Mouse (Mus musculus) spleen, adult 2 months (tissue): Measurements from ENCODE around the gene Parm1. TPM values are rescaled to one million over a fixed set of nuclear protein-coding genes. Genes with fewer than 3 reads are reported as not detected.

Experiments used
- DNase-seq, 2 experiments: peaks; one replicate each; pipeline versions ENCODE4 v3.0.0 to v3.0.0-alpha.2; 2012 to 2021; ENCODE audit warnings: low spot score in 2 of 2, low read depth in 1 of 2
- H3K27ac ChIP-seq: fragments of 200-500 bp; 2 replicates; pipeline ENCODE4 v1.5.1; 2012; ENCODE audit warnings: low read length, inconsistent platforms; ENCODE audit not compliant: insufficient read depth
- H3K27me3 ChIP-seq: fragments of 200-500 bp; 2 replicates; pipeline ENCODE4 v1.6.1; 2012; ENCODE audit warnings: mild to moderate bottlenecking, moderate library complexity, low read length, inconsistent platforms; ENCODE audit not compliant: control insufficient read depth, insufficient read depth
- H3K36me3 ChIP-seq: fragments of 200-500 bp; 2 replicates; pipeline ENCODE4 v1.6.1; 2012; ENCODE audit warnings: mild to moderate bottlenecking, low read length, inconsistent platforms; ENCODE audit not compliant: control insufficient read depth, insufficient read depth
- H3K4me1 ChIP-seq: fragments of 200-500 bp; 2 replicates; pipeline ENCODE4 v1.6.1; 2011; ENCODE audit warnings: inconsistent platforms; ENCODE audit not compliant: control insufficient read depth, insufficient read depth, insufficient read length
- H3K4me3 ChIP-seq: fragments of 200-500 bp; 2 replicates; pipeline ENCODE4 v1.5.1; 2011; ENCODE audit warnings: mild to moderate bottlenecking, inconsistent platforms; ENCODE audit not compliant: insufficient read depth, insufficient read length; ENCODE audit errors: extremely low read depth
- CTCF ChIP-seq: fragments of 200-500 bp; IDR thresholded peaks from 2 replicates; pipeline ENCODE4 v1.5.1; 2011; ENCODE audit warnings: mild to moderate bottlenecking, inconsistent platforms; ENCODE audit not compliant: insufficient read depth, insufficient read length, insufficient replicate concordance; ENCODE audit errors: extremely low read depth
- POLR2A ChIP-seq: fragments of 200-500 bp; IDR thresholded peaks from 2 replicates; pipeline ENCODE4 v1.6.1; 2011; ENCODE audit warnings: low read depth, low read length, inconsistent platforms
- WGBS: fragments of 180-500 bp; shearing (Covaris S2); methylation state at CpG from one replicate; pipeline ENCODE4 v1.1.7; 2018; 5-methylcytosine and 5-hydroxymethylcytosine counted together
- polyA plus RNA-seq: library from polyadenylated mRNA; depleted of rRNA; stranded (reverse); fragments of >200 nt; gene quantifications from 2 replicates; pipeline ENCODE4 v1.2.3, GENCODE M21; 2012

Parm1 gene
- polyA plus RNA-seq, 1 experiment, result 5.1 TPM

GRCm38 (mm10) chr5:91599801-91600200, 82.4 kb downstream of the Parm1 start:
- WGBS, result 74% methylated on average over 7 of the region's 7 CpGs
- no peaks in the 10 kb centered on the region for H3K4me1 ChIP-seq
- no peak for DNase-seq
- H3K27ac ChIP-seq, result no peak overlapping the region
- H3K27me3 ChIP-seq, result no peaks in the 10 kb centered on the region
- no peak overlapping the region for H3K4me3 ChIP-seq
- TF ChIP-seq CTCF (no peak), POLR2A (no peak)
- no peaks in the 10 kb centered on the region for H3K36me3 ChIP-seq

- no peak overlapping the region for H3K27ac ChIP-seq
- no peak overlapping the region for H3K4me3 ChIP-seq
- no peaks in the 10 kb centered on the region for H3K36me3 ChIP-seq
- no peak for DNase-seq
- WGBS, result 80% methylated on average over 7 of the region's 7 CpGs
- H3K4me1 ChIP-seq, result no peaks in the 10 kb centered on the region
- TF ChIP-seq CTCF (no peak), POLR2A (no peak)
- H3K27me3 ChIP-seq, result no peaks in the 10 kb centered on the region
These were observed 85.9 kb downstream of the Parm1 start for GRCm38 (mm10) chr5:91603347-91603746.

- H3K4me1 ChIP-seq, result no peaks in the 10 kb centered on the region
- no peaks in the 10 kb centered on the region for H3K27me3 ChIP-seq
- TF ChIP-seq POLR2A (no peak), CTCF (no peak)
- H3K36me3 ChIP-seq, result no peaks in the 10 kb centered on the region
- H3K27ac ChIP-seq, result no peak overlapping the region
- H3K4me3 ChIP-seq, result no peak overlapping the region
- DNase-seq, result no peak
- 92% methylated on average over 12 of the region's 12 CpGs for WGBS
These were observed 86.5 kb downstream of the Parm1 start for GRCm38 (mm10) chr5:91603787-91604439.

GRCm38 (mm10) chr5:91607234-91607633, 89.8 kb downstream of the Parm1 start:
- Histone ChIP-seq H3K27ac (no peak overlapping the region), H3K4me1 (no peaks in the 10 kb centered on the region), H3K27me3 (no peaks in the 10 kb centered on the region), H3K4me3 (no peak overlapping the region), H3K36me3 (no peaks in the 10 kb centered on the region)
- 85% methylated on average over 2 of the region's 2 CpGs for WGBS
- TF ChIP-seq CTCF (no peak), POLR2A (no peak)
- DNase-seq, result no peak

- H3K36me3 ChIP-seq, result no peaks in the 10 kb centered on the region
- H3K27me3 ChIP-seq, result no peaks in the 10 kb centered on the region
- 94% methylated on average over 7 of the region's 7 CpGs for WGBS
- DNase-seq, result no peak
- H3K27ac ChIP-seq, result no peak overlapping the region
- no peaks in the 10 kb centered on the region for H3K4me1 ChIP-seq
- TF ChIP-seq CTCF (no peak), POLR2A (no peak)
- H3K4me3 ChIP-seq, result no peak overlapping the region
These were observed 90.4 kb downstream of the Parm1 start for GRCm38 (mm10) chr5:91607841-91608240.

GRCm38 (mm10) chr5:91609041-91609440, 91.6 kb downstream of the Parm1 start:
- no peak overlapping the region for H3K27ac ChIP-seq

GRCm38 (mm10) chr5:91609511-91610300, 92.3 kb downstream of the Parm1 start:
- Histone ChIP-seq H3K4me1 (no peaks in the 10 kb centered on the region), H3K36me3 (no peaks in the 10 kb centered on the region), H3K27me3 (no peaks in the 10 kb centered on the region), H3K27ac (no peak overlapping the region), H3K4me3 (no peak overlapping the region)
- no peak for DNase-seq
- WGBS, result 85% methylated on average over 3 of the region's 3 CpGs
- no peak for TF ChIP-seq CTCF
- TF ChIP-seq POLR2A, result no peak

More at GRCm38 (mm10) chr5:91609041-91609440, 91.6 kb downstream of the Parm1 start:
- Histone ChIP-seq H3K4me3 (no peak overlapping the region), H3K36me3 (no peaks in the 10 kb centered on the region), H3K27me3 (no peaks in the 10 kb centered on the region), H3K4me1 (no peaks in the 10 kb centered on the region)
- TF ChIP-seq POLR2A (no peak), CTCF (no peak)
- no peak for DNase-seq
- WGBS, result 60% methylated on average over 4 of the region's 4 CpGs
